Comparison of ENCODE assay signal across 23 mouse cellular contexts in the genomic region with DNA sequence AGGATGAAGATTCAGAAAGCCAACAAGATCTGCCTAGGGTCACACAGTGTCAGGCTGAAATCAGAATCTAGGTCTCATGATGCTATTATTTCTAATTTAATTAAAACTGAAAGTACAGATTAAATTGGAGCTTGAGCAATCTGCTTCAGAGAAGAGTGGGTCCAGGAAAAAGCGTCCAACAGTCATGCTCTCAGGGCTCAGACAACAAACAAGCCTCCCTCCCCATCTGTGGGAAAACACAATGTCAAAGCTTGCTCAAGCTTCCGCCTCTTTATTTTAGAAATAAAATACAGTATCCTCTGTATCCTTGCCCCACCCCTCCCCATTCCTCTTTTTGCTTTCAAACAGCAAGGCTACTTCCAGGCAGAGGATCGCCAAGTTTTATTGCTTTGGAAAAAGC.
DNase-seq lines count a peak whose midpoint lies in the region; ATAC-seq and TF ChIP-seq lines count a peak whose summit lies in the region.
"Had no signal": no experiment of that assay in that cellular context is flagged by ENCODE, and none has a peak within 500 bp of the region (broad histone marks: within the 10 kb centered on the region; RNA-seq: fewer than 3 reads in every experiment).

No protein-coding gene starts in this region.

- no peak for TF ChIP-seq CTCF in liver, postnatal 0 days (IDR thresholded peaks at IDR 0.05; ENCODE audit: low read depth)

- H3K27me3 ChIP-seq in liver, embryonic 12.5 days (replicated peaks) = no peaks in the 10 kb centered on the region
- H3K27me3 ChIP-seq in liver, postnatal 0 days (ENCODE audit: insufficient read depth, low read length) = no peaks in the 10 kb centered on the region
- H3K27me3 ChIP-seq: embryonic facial prominence, embryonic 13.5 days; forebrain, embryonic 15.5 days; heart, embryonic 15.5 days; limb, embryonic 13.5 days; neural tube, embryonic 13.5 days had no signal

- no peak overlapping the region for H3K4me3 ChIP-seq in liver, embryonic 12.5 days
- H3K4me3 ChIP-seq in liver, postnatal 0 days (ENCODE audit: low read depth, low read length) = no peak overlapping the region
- H3K4me3 ChIP-seq: embryonic facial prominence, embryonic 13.5 days; forebrain, embryonic 10.5 days; forebrain, embryonic 15.5 days; heart, embryonic 10.5 days; heart, embryonic 15.5 days; limb, embryonic 13.5 days; neural tube, embryonic 13.5 days had no signal

- H3K9me3 ChIP-seq in liver, embryonic 12.5 days (replicated peaks) = no peaks in the 10 kb centered on the region
- no peaks in the 10 kb centered on the region for H3K9me3 ChIP-seq in liver, postnatal 0 days (ENCODE audit: low read length)
- H3K9me3 ChIP-seq: embryonic facial prominence, embryonic 13.5 days; forebrain, embryonic 10.5 days; forebrain, embryonic 15.5 days; heart, embryonic 10.5 days; heart, embryonic 15.5 days; limb, embryonic 13.5 days; neural tube, embryonic 13.5 days had no signal

- peaks cover 19% of the 10 kb centered on the region; the same call in 1 of the 2 replicates for H3K36me3 ChIP-seq in liver, embryonic 12.5 days
- H3K36me3 ChIP-seq in liver, postnatal 0 days (replicated peaks; ENCODE audit: insufficient read depth, low read length) = 0 out of 2 replicates have a peak, but pooled peaks cover 3% of the 10 kb centered on the region
- H3K36me3 ChIP-seq: forebrain, embryonic 15.5 days had no signal

- ATAC-seq in liver, embryonic 12.5 days = no peak
- ATAC-seq in liver, postnatal 0 days = no peak
- ATAC-seq: activated CD4-positive, CD25-positive, alpha-beta regulatory T cell, adult 4 months; hindbrain, embryonic 16.5 days; midbrain, embryonic 16.5 days had no signal

- H3K4me2 ChIP-seq in liver, embryonic 12.5 days = 0 out of 2 replicates have a peak overlapping the region, but pooled peaks have one; percentile 28
- H3K4me2 ChIP-seq in liver, postnatal 0 days (ENCODE audit: low read depth, low read length) = no peak overlapping the region
- H3K4me2 ChIP-seq: embryonic facial prominence, embryonic 13.5 days; forebrain, embryonic 15.5 days; heart, embryonic 15.5 days; limb, embryonic 13.5 days; lung, embryonic 14.5 days; midbrain, embryonic 11.5 days; neural tube, embryonic 13.5 days had no signal

- no peak overlapping the region for H3K27ac ChIP-seq in liver, embryonic 12.5 days
- no peak overlapping the region for H3K27ac ChIP-seq in liver, postnatal 0 days (ENCODE audit: low read depth)
- H3K27ac ChIP-seq: embryonic facial prominence, embryonic 13.5 days; forebrain, embryonic 10.5 days; heart, embryonic 10.5 days; heart, embryonic 15.5 days; limb, embryonic 13.5 days; liver, embryonic 14.5 days; neural tube, embryonic 13.5 days had no signal

- H3K4me1 ChIP-seq in liver, embryonic 12.5 days = peaks cover 17% of the 10 kb centered on the region
- H3K4me1 ChIP-seq in liver, postnatal 0 days (ENCODE audit: insufficient read depth) = no peaks in the 10 kb centered on the region
- H3K4me1 ChIP-seq: heart, embryonic 10.5 days had no signal

- no peak for TF ChIP-seq EP300 in liver, postnatal 0 days (IDR thresholded peaks at IDR 0.05; ENCODE audit: low read depth)

- WGBS in liver, embryonic 12.5 days (ENCODE audit: insufficient replicate concordance) = 68% methylated on average over 3 of the region's 3 CpGs
- WGBS in liver, postnatal 0 days (ENCODE audit: insufficient replicate concordance) = 76% methylated on average over 3 of the region's 3 CpGs

- H3K9ac ChIP-seq in liver, embryonic 12.5 days = no peak overlapping the region
- no peak overlapping the region for H3K9ac ChIP-seq in liver, postnatal 0 days (replicated peaks)
- H3K9ac ChIP-seq: embryonic facial prominence, embryonic 13.5 days; forebrain, embryonic 15.5 days; heart, embryonic 15.5 days; limb, embryonic 13.5 days; liver, embryonic 14.5 days; lung, embryonic 14.5 days; neural tube, embryonic 13.5 days had no signal

- peak; percentile 27 for DNase-seq in kidney, postnatal 14 days
- no peak for DNase-seq in kidney, postnatal 25 days
- DNase-seq in liver, postnatal 0 days = no peak
- peak; percentile 64 for DNase-seq in brain, adult 2 months (ENCODE audit: low read depth, low spot score)
- no peak for DNase-seq in cerebellum, postnatal 10 days
- DNase-seq: adrenal gland, postnatal 10 days; B cell, adult 2 months; kidney, postnatal 10 days; lung, embryonic 14.5 days; lung, postnatal 36 days had no signal

Comparison
In these comparisons a context has a peak if more than half of its experiments do, and no peak if none do; other contexts are left out.
1. DNase-seq: peak in kidney, postnatal 14 days (single experiment) and brain, adult 2 months (single experiment); none in kidney, postnatal 25 days (0 of 2), liver, postnatal 0 days (single experiment) and cerebellum, postnatal 10 days (0 of 2).